Mouse (Mus musculus): Measurements from ENCODE around the gene Hist2h2bb. TPM values are rescaled to one million over a fixed set of nuclear protein-coding genes. Genes with fewer than 3 reads are reported as not detected.
"Not testable (repeated sequence)": the region's sequence is repeated elsewhere in the genome, so short reads cannot be mapped to it uniquely, and the experiment has no call there.

The Hist2h2bb gene
- polyA plus RNA-seq (2015; fragmentation: Nextera tagmentation; extraction: Ambion mirVana) = 1.5 and 2.1 TPM in 2 replicates

DNA sequence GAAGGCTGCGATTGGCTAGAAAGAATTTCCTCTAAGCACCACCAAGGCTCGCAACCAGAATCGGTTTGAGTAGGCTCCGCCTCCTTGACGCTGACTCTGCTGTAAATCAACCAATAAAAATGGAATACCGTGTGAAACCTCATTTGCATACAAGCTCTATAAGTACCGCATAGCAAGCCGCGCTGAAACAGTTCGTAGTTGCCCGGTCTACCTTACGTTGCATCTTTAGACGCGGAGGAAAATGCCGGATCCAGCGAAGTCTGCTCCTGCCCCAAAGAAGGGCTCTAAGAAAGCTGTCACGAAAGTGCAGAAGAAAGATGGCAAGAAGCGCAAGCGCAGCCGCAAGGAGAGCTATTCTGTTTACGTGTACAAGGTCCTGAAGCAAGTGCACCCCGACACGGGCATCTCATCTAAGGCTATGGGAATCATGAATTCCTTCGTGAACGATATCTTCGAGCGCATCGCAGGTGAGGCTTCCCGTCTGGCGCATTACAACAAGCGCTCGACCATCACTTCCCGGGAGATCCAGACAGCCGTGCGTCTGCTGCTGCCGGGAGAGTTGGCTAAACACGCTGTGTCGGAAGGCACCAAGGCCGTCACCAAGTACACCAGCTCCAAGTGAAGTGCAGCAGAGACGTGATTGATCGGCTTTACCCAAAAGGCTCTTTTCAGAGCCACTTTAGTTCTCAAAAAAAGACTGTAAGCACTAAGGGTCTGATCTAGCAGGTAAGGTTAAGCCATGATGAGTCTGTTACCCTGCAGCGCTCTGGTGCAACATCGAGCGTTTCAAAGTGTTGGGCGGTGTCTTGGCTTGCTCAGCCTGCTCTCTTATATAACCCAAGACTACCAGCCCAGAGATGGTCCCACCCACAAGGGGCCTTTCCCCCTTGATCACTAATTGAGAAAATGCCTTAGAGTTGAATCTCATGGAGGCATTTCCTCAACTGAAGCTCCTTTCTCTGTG lies at the start of gene Hist2h2bb:
Hist2h2bb (plus strand) TSS at position 242 of the 964 bp plus-strand sequence.
- peak; percentile 96 for ATAC-seq
- under 1% methylated on average over 45 of the region's 45 CpGs for WGBS

DNA sequence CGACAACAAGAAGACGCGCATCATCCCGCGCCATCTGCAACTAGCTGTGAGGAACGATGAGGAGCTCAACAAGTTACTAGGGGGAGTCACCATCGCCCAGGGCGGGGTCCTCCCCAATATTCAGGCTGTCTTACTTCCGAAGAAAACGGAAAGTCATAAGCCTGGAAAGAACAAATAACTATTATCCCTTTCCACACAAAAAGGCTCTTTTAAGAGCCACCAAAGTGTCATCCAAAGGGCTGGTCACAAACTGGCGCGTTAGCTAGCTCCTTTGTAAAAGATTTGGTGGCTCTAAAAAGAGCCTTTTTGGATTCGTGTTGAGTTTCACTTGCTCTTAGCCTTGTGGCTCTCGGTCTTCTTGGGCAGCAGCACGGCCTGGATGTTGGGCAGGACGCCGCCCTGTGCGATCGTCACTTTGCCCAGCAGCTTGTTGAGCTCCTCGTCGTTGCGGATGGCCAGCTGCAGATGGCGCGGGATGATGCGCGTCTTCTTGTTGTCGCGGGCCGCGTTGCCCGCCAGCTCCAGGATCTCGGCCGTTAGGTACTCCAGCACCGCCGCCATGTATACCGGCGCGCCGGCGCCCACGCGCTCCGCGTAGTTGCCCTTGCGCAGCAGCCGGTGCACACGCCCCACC lies 49.3 kb upstream of the Hist2h2bb start:
- Histone ChIP-seq H3K9ac (ENCODE audit: low read depth, low read length) (peak overlapping the region; percentile 77), H3K27ac (ENCODE audit: low read depth, low read length) (peak overlapping the region; percentile 95), H3K4me3 (ENCODE audit: low read length) (peak overlapping the region; percentile 60), H3K4me1 (ENCODE audit: control insufficient read depth, insufficient read depth, low read depth, low read length) (peaks cover 21% of the 10 kb centered on the region), H3K4me2 (ENCODE audit: low read length) (peak overlapping the region; percentile 77)
- H3K27me3 ChIP-seq (replicated peaks; ENCODE audit: control insufficient read depth, insufficient read depth, low read length); H3K36me3 ChIP-seq (ENCODE audit: control insufficient read depth, insufficient read depth, low read length); H3K9me3 ChIP-seq (ENCODE audit: control insufficient read depth, low read length): not testable (repeated sequence)
- under 1% methylated on average over 21 of the region's 47 CpGs for WGBS
- peak; percentile 7 for ATAC-seq

More for the DNA sequence above, at the start of gene Hist2h2bb:
- no peaks in the 10 kb centered on the region for H3K36me3 ChIP-seq (ENCODE audit: control insufficient read depth, insufficient read depth, low read length)
- peak within 1 kb of the TSS; percentile 73 for H3K9ac ChIP-seq (ENCODE audit: low read depth, low read length)
- H3K9me3 ChIP-seq (ENCODE audit: control insufficient read depth, low read length) = no peaks in the 10 kb centered on the region
- peak within 1 kb of the TSS; percentile 59 for H3K4me3 ChIP-seq (ENCODE audit: low read length)
- peak within 1 kb of the TSS; percentile 93 for H3K27ac ChIP-seq (ENCODE audit: low read depth, low read length)
- no peaks in the 10 kb centered on the region for H3K27me3 ChIP-seq (replicated peaks; ENCODE audit: control insufficient read depth, insufficient read depth, low read length)
- peaks cover 5% of the 10 kb centered on the region; the same call in 1 of the 2 replicates for H3K4me1 ChIP-seq (ENCODE audit: control insufficient read depth, insufficient read depth, low read depth, low read length)
- peak within 1 kb of the TSS; percentile 95 for H3K4me2 ChIP-seq (ENCODE audit: low read length)

DNA sequence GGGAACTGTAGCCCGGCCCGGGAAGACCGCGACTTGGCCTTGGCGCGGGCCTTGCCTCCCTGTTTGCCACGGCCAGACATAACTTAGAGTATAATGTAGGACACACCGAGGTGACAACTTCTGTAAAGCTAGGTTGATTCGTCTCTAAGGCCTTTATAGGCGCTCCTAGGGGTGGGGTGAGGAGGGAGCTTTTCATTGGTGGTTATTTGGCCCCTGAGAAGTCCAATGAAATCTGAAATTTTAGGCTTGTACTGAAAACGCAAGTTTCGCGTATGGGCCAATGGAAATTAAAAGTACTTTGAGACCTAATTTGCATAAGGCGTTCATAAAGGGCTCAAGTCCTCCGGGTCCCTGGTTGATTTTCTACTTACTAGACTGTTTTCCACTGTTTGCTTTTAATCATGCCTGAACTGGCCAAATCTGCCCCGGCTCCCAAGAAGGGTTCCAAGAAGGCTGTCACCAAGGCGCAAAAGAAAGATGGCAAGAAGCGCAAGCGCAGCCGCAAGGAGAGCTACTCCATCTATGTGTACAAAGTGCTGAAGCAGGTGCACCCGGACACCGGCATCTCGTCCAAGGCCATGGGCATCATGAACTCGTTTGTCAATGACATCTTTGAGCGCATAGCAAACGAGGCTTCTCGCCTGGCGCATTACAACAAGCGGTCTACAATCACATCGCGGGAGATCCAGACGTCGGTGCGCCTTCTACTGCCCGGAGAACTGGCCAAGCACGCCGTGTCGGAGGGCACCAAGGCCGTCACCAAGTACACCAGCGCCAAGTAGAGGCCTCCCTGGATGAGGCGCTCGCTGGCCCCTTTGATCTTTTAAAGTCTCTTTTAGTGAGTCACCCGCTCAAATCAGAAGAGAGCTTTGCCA lies 48.5 kb upstream of the Hist2h2bb start, which contains the start of the genes Hist2h2ac and Hist2h2be:
Hist2h2ac (minus strand) TSS at position 116 of the 875 bp plus-strand sequence.
Hist2h2be (plus strand) TSS at position 355 of the 875 bp plus-strand sequence.
- peak within 1 kb of the TSS; percentile 95 for H3K27ac ChIP-seq (ENCODE audit: low read depth, low read length)
- peak within 1 kb of the TSS; percentile 60 for H3K4me3 ChIP-seq (ENCODE audit: low read length)
- peaks cover 21% of the 10 kb centered on the region for H3K4me1 ChIP-seq (ENCODE audit: control insufficient read depth, insufficient read depth, low read depth, low read length)
- peak; percentile 89 for ATAC-seq
- H3K36me3 ChIP-seq (ENCODE audit: control insufficient read depth, insufficient read depth, low read length) = no peaks in the 10 kb centered on the region
- H3K9me3 ChIP-seq (ENCODE audit: control insufficient read depth, low read length) = no peaks in the 10 kb centered on the region
- under 1% methylated on average over 43 of the region's 43 CpGs for WGBS
- H3K4me2 ChIP-seq (ENCODE audit: low read length) = peak within 1 kb of the TSS; percentile 77
- no peaks in the 10 kb centered on the region for H3K27me3 ChIP-seq (replicated peaks; ENCODE audit: control insufficient read depth, insufficient read depth, low read length)
- peak within 1 kb of the TSS; percentile 77 for H3K9ac ChIP-seq (ENCODE audit: low read depth, low read length)

DNA sequence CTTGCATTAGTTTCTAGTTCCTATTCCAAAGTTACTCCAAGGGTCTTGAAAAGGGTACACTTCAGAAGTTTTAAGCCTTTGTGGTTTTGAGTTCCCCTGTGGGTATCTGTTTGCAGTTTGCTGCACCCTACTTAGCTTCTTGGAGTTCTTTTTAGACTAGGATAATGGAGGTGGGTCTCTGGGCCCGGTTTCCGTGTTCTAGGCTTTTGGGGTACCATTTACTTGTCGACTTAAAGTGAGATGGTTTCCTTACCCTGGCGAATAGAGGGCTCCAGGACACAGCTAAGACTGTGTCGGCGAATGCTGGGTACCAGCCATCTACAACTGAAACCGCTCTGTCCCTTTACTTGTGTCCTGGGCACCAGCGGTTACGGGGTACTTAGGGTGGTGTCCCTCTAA lies 47.9 kb upstream of the Hist2h2bb start:
- peaks cover 21% of the 10 kb centered on the region for H3K4me1 ChIP-seq (ENCODE audit: control insufficient read depth, insufficient read depth, low read depth, low read length)
- H3K4me2 ChIP-seq (ENCODE audit: low read length) = peak overlapping the region; percentile 77
- H3K27me3 ChIP-seq (replicated peaks; ENCODE audit: control insufficient read depth, insufficient read depth, low read length) = no peaks in the 10 kb centered on the region
- ATAC-seq = no peak
- no peaks in the 10 kb centered on the region for H3K9me3 ChIP-seq (ENCODE audit: control insufficient read depth, low read length)
- 22% methylated on average over 9 of the region's 9 CpGs for WGBS
- H3K36me3 ChIP-seq (ENCODE audit: control insufficient read depth, insufficient read depth, low read length) = no peaks in the 10 kb centered on the region
- H3K27ac ChIP-seq (ENCODE audit: low read depth, low read length) = peak overlapping the region; percentile 95
- H3K4me3 ChIP-seq (ENCODE audit: low read length) = peak overlapping the region; percentile 60
- H3K9ac ChIP-seq (ENCODE audit: low read depth, low read length) = peak overlapping the region; percentile 67

DNA sequence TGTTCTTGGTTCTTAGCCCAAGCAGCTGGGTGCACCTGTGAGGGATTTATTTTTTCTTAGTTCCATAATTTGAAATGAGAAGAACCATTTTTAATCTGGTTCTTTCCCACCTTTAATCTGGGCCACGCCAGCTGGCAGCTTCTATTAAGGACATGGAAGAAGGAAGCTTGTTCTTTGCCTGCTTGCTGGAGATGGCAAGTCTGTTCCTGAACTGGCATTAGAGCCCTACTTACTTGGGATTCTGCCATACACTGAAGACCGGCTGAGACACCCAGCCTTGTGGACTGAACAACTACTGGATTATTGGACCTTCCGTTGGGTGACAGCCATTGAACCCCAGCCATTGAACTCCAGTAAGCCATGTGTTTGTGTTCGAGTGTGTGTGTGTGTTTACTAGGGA lies 46.8 kb upstream of the Hist2h2bb start:
- Histone ChIP-seq H3K27me3 (replicated peaks; ENCODE audit: control insufficient read depth, insufficient read depth, low read length) (no peaks in the 10 kb centered on the region), H3K4me2 (ENCODE audit: low read length) (peak overlapping the region; percentile 8; the same call in 1 of the 2 replicates), H3K9ac (ENCODE audit: low read depth, low read length) (no peak overlapping the region), H3K9me3 (ENCODE audit: control insufficient read depth, low read length) (no peaks in the 10 kb centered on the region), H3K4me3 (ENCODE audit: low read length) (no peak overlapping the region), H3K27ac (ENCODE audit: low read depth, low read length) (no peak overlapping the region), H3K36me3 (ENCODE audit: control insufficient read depth, insufficient read depth, low read length) (no peaks in the 10 kb centered on the region), H3K4me1 (ENCODE audit: control insufficient read depth, insufficient read depth, low read depth, low read length) (peaks cover 21% of the 10 kb centered on the region)
- no peak for ATAC-seq
- 84% methylated on average over 4 of the region's 4 CpGs for WGBS

DNA sequence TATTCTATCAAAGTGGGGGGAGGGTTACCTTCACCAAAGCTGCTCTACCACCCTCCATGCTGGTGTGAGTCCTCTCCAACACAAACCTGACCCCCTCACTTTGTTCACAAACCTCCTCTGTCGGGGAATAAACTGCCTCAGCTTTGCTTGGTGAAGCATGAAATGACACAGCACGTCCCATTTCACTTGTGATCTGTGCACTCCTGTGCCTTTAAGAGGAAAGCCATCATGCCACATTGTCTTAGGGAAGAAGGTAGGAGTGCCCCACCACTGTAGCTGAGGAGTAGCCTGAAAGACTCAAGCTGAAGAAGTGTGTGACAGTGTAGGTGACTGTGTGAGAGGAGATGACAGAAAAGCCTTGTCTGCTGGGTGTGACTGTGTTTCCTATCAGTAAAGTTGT lies 44.1 kb upstream of the Hist2h2bb start:
- Histone ChIP-seq H3K4me3 (ENCODE audit: low read length) (no peak overlapping the region), H3K9ac (ENCODE audit: low read depth, low read length) (no peak overlapping the region)

DNA sequence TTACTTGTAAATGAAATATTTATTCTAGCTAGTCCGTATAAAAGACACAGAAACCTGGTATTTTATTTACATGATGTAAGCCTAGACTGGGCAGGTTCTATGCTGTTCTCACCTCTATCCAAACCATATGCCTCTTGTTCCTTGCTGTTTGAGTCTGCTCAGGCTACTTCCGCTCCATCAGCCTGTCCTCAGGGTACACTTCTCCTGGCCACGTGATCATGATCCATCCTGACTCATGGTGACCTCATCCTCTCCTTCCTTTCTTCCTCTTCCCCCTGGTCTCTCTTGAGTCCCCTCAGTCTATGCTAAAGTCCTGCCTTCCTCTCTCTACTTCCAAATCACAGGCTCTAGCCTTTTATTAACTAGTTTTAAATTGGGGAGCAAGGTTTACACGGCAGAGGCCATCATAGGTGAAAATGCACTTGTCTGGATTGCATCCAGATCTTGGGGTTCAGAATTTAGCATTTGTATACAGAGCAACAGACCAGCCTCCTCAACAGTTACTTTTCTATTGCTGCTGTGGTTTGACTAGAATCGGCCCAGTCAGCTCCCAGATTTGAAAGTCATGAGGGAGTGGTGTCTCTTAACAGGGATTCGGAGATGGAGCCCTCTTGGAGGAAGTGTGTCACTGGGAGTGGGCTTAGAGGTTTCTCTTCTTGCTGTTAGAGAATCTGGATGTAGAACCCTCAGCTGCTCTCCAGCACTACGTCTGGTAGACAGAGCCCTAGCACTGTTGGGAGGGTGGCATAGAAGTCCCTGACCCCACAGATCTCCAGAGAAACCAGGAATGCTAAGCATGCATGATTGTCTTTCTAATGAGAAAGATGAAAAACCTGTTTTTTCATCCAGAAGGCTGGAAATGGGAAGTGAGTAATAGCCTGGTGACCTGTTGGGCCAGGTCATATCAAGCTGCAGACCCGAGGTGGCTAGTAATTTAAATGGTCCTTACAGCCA lies 42.6 kb upstream of the Hist2h2bb start:
- no peak overlapping the region for H3K9ac ChIP-seq (ENCODE audit: low read depth, low read length)

More for the DNA sequence above, 44.1 kb upstream of the Hist2h2bb start:
- H3K9me3 ChIP-seq (ENCODE audit: control insufficient read depth, low read length) = no peaks in the 10 kb centered on the region
- peaks cover 15% of the 10 kb centered on the region for H3K4me1 ChIP-seq (ENCODE audit: control insufficient read depth, insufficient read depth, low read depth, low read length)
- no peak overlapping the region for H3K27ac ChIP-seq (ENCODE audit: low read depth, low read length)
- no peak for ATAC-seq
- H3K36me3 ChIP-seq (ENCODE audit: control insufficient read depth, insufficient read depth, low read length) = no peaks in the 10 kb centered on the region
- no peaks in the 10 kb centered on the region for H3K27me3 ChIP-seq (replicated peaks; ENCODE audit: control insufficient read depth, insufficient read depth, low read length)
- no peak overlapping the region for H3K4me2 ChIP-seq (ENCODE audit: low read length)
- 10% methylated on average over 2 of the region's 2 CpGs for WGBS

DNA sequence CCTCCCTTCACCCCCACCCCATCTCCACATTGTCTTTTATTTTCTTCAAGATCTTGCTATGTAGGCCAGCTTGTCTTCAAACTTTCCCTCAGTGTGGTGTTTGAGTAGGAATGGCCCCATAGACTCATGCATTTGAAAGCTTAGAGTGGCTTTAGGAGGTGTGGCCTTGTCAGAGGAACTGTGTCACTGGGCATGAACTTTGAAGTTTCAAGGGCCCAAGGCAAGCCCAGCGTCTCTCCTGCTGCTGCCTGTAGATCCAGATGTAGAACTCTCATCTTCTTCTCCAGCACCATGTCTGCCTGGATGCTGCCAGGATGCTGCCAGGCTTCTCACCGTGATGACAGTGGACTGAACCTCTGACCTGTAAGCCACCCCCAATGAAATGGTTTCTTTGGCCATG lies 40.7 kb upstream of the Hist2h2bb start:
- no peak overlapping the region for H3K27ac ChIP-seq (ENCODE audit: low read depth, low read length)
- no peak overlapping the region for H3K4me2 ChIP-seq (ENCODE audit: low read length)
- no peaks in the 10 kb centered on the region for H3K9me3 ChIP-seq (ENCODE audit: control insufficient read depth, low read length)
- no peaks in the 10 kb centered on the region for H3K27me3 ChIP-seq (replicated peaks; ENCODE audit: control insufficient read depth, insufficient read depth, low read length)
- H3K4me1 ChIP-seq (ENCODE audit: control insufficient read depth, insufficient read depth, low read depth, low read length) = no peaks in the 10 kb centered on the region
- H3K9ac ChIP-seq (ENCODE audit: low read depth, low read length) = no peak overlapping the region
- H3K4me3 ChIP-seq (ENCODE audit: low read length) = no peak overlapping the region
- 83% methylated on average over 2 of the region's 2 CpGs for WGBS
- no peak for ATAC-seq
- no peaks in the 10 kb centered on the region for H3K36me3 ChIP-seq (ENCODE audit: control insufficient read depth, insufficient read depth, low read length)

More for the DNA sequence above, 42.6 kb upstream of the Hist2h2bb start:
- Histone ChIP-seq H3K4me3 (ENCODE audit: low read length) (no peak overlapping the region), H3K36me3 (ENCODE audit: control insufficient read depth, insufficient read depth, low read length) (no peaks in the 10 kb centered on the region), H3K27me3 (replicated peaks; ENCODE audit: control insufficient read depth, insufficient read depth, low read length) (no peaks in the 10 kb centered on the region), H3K9me3 (ENCODE audit: control insufficient read depth, low read length) (no peaks in the 10 kb centered on the region), H3K4me1 (ENCODE audit: control insufficient read depth, insufficient read depth, low read depth, low read length) (peaks cover 8% of the 10 kb centered on the region), H3K27ac (ENCODE audit: low read depth, low read length) (no peak overlapping the region), H3K4me2 (ENCODE audit: low read length) (no peak overlapping the region)
- ATAC-seq = no peak
- WGBS = 72% methylated on average over 8 of the region's 8 CpGs
